Mouse (Mus musculus) thymus, adult 2 months (tissue): ENCODE data around the gene Gm28036.

Source experiments
- CTCF ChIP-seq: fragments of 200-500 bp; IDR thresholded peaks from 2 replicates; pipeline ENCODE4 v1.5.1; 2012; ENCODE audit warnings: mild to moderate bottlenecking, control low read depth, low read length, moderate library complexity, borderline replicate concordance; ENCODE audit not compliant: control insufficient read depth, poor library complexity, insufficient read depth; ENCODE audit errors: extremely low read depth
- POLR2A ChIP-seq: fragments of 200-500 bp; IDR thresholded peaks from 2 replicates; pipeline ENCODE4 v1.6.1; 2012; ENCODE audit warnings: mild to moderate bottlenecking, low read length, control low read depth, moderate library complexity; ENCODE audit not compliant: control insufficient read depth, poor library complexity, insufficient read depth; ENCODE audit errors: extremely low read depth

DNA sequence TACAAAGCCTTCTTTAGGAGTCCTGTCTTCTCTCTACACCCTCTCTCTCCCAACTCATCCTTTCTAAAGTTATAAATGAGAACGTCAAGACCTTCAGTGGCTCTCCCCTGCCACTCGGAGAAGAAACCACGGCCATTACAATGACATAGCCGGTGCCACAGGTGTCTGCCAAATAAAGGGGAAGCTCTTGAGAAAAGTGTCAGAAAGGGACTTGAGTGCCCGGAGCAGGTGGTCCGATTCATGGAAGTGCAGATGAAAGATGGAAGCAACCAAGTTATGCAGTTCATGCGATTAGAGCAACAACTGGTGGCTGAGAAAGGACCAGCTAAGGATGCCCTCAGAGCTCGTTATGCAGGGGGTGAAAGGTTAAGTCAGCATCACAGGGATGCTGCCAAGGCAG is 84.0 kb downstream of the Gm28036 start:
- TF ChIP-seq POLR2A (no peak), CTCF (no peak)
